Mouse (Mus musculus) olfactory bulb, adult 2 months (tissue): ENCODE data around the gene Clip4. TPM values are rescaled to one million over a fixed set of nuclear protein-coding genes. Genes with fewer than 3 reads are reported as not detected.

Source experiments
- H3K27ac ChIP-seq: fragments of 200-500 bp; 2 replicates; pipeline ENCODE4 v1.5.1; 2012; ENCODE audit warnings: low read depth, low read length; ENCODE audit not compliant: insufficient read depth
- H3K4me1 ChIP-seq: fragments of 200-500 bp; 2 replicates; pipeline ENCODE4 v1.6.1; 2012; ENCODE audit warnings: low read length; ENCODE audit not compliant: control insufficient read depth, insufficient read depth
- H3K4me3 ChIP-seq: fragments of 200-500 bp; 2 replicates; pipeline ENCODE4 v1.5.1; 2012; ENCODE audit warnings: mild to moderate bottlenecking, low read depth, low read length, moderate library complexity; ENCODE audit not compliant: insufficient read depth
- CTCF ChIP-seq: fragments of 200-500 bp; IDR thresholded peaks from 2 replicates; pipeline ENCODE4 v1.5.1; 2012; ENCODE audit warnings: low read depth, mild to moderate bottlenecking, low read length, moderate library complexity; ENCODE audit not compliant: insufficient read depth
- POLR2A ChIP-seq: fragments of 200-500 bp; IDR thresholded peaks from 2 replicates; pipeline ENCODE4 v1.6.1; 2012; ENCODE audit warnings: mild to moderate bottlenecking, low read depth, low read length, moderate library complexity; ENCODE audit not compliant: insufficient read depth
- WGBS: fragments of 180-500 bp; shearing (Covaris S2); methylation state at CpG from one replicate; pipeline ENCODE4 v1.1.7; 2018; 5-methylcytosine and 5-hydroxymethylcytosine counted together
- polyA plus RNA-seq: library from polyadenylated mRNA; stranded (reverse); fragments of >200 nt; gene quantifications from 2 replicates; pipeline ENCODE4 v1.2.4, GENCODE M21; 2012; ENCODE audit warnings: low replicate concordance; ENCODE audit not compliant: missing spikeins, insufficient read depth, insufficient read length

The Clip4 gene
- polyA plus RNA-seq, 1 experiment = 371 TPM

- no peak overlapping the region for H3K27ac ChIP-seq
- H3K4me1 ChIP-seq = peaks cover 2% of the 10 kb centered on the region; the same call in 1 of the 2 replicates
- no peak for TF ChIP-seq CTCF
- no peak for TF ChIP-seq POLR2A
- no peak overlapping the region for H3K4me3 ChIP-seq
- WGBS = 61% methylated on average over 8 of the region's 8 CpGs
Measured at GRCm38 (mm10) chr17:71816136-71816864, 48.0 kb downstream of the Clip4 start.

- Histone ChIP-seq H3K27ac (no peak overlapping the region), H3K4me1 (peaks cover 6% of the 10 kb centered on the region), H3K4me3 (no peak overlapping the region)
- 64% methylated on average over 8 of the region's 8 CpGs for WGBS
- TF ChIP-seq POLR2A = no peak
- TF ChIP-seq CTCF = no peak
Measured at GRCm38 (mm10) chr17:71823622-71824306, 55.5 kb downstream of the Clip4 start.

GRCm38 (mm10) chr17:71826603-71827002 lies 58.3 kb downstream of the Clip4 start:
- H3K27ac ChIP-seq = no peak overlapping the region
- TF ChIP-seq POLR2A (no peak), CTCF (no peak)
- peaks cover 6% of the 10 kb centered on the region for H3K4me1 ChIP-seq
- H3K4me3 ChIP-seq = no peak overlapping the region
- WGBS = 57% methylated on average over 3 of the region's 3 CpGs

- WGBS = 49% methylated on average over 8 of the region's 8 CpGs
- Histone ChIP-seq H3K4me3 (no peak overlapping the region), H3K27ac (no peak overlapping the region), H3K4me1 (peaks cover 6% of the 10 kb centered on the region)
- TF ChIP-seq CTCF (no peak), POLR2A (no peak)
Measured at GRCm38 (mm10) chr17:71827627-71828026, 59.4 kb downstream of the Clip4 start.

- TF ChIP-seq POLR2A (no peak), CTCF (no peak)
- no peak overlapping the region for H3K27ac ChIP-seq
- H3K4me1 ChIP-seq = peaks cover 6% of the 10 kb centered on the region
- no peak overlapping the region for H3K4me3 ChIP-seq
- 72% methylated on average over 12 of the region's 12 CpGs for WGBS
Measured at GRCm38 (mm10) chr17:71828647-71829414, 60.6 kb downstream of the Clip4 start.

GRCm38 (mm10) chr17:71831960-71832359 lies 63.7 kb downstream of the Clip4 start:
- Histone ChIP-seq H3K4me3 (no peak overlapping the region), H3K27ac (no peak overlapping the region), H3K4me1 (no peaks in the 10 kb centered on the region; the same call in 1 of the 2 replicates)
- WGBS = 88% methylated on average over 3 of the region's 3 CpGs
- TF ChIP-seq POLR2A (no peak), CTCF (no peak)

- Histone ChIP-seq H3K4me3 (no peak overlapping the region), H3K27ac (no peak overlapping the region), H3K4me1 (no peaks in the 10 kb centered on the region)
- 71% methylated on average over 3 of the region's 3 CpGs for WGBS
- TF ChIP-seq CTCF (no peak), POLR2A (no peak)
Measured at GRCm38 (mm10) chr17:71862184-71862583, 93.9 kb downstream of the Clip4 start.

- TF ChIP-seq POLR2A (no peak), CTCF (no peak)
- Histone ChIP-seq H3K4me3 (no peak overlapping the region), H3K4me1 (no peaks in the 10 kb centered on the region), H3K27ac (no peak overlapping the region)
- 86% methylated on average over 4 of the region's 4 CpGs for WGBS
Measured at GRCm38 (mm10) chr17:71862895-71863294, 94.6 kb downstream of the Clip4 start.
